Mouse (Mus musculus): ENCODE results near the gene Igsf8. TPM values are rescaled to one million over a fixed set of nuclear protein-coding genes. Genes with fewer than 3 reads are reported as not detected.
A peak's percentile ranks its signal among the peaks of the same experiment; 100 is the strongest.
"Not testable (repeated sequence)": the region's sequence is repeated elsewhere in the genome, so short reads cannot be mapped to it uniquely, and the experiment has no call there.

Igsf8 gene
- 10 to 100 TPM in 1 of 2 experiments, 1 to 10 TPM in 1; 9.2 to 10.7 TPM for total RNA-seq (2021)
- long read RNA-seq, experiment 1, transcript Igsf8-201 (7 exons, 2,278 nt) = major isoform, 9 of 27 reads
- long read RNA-seq, experiment 1, partial matches to known transcripts = 0 of 27 reads
- long read RNA-seq, experiment 1, other reads (novel, unspliced or antisense) = 18 of 27 reads
- long read RNA-seq, experiment 2, transcript Igsf8-201 (7 exons, 2,278 nt) = major isoform, 11 of 47 reads
- long read RNA-seq, experiment 2, partial matches to known transcripts = 3 of 47 reads
- long read RNA-seq, experiment 2, other reads (novel, unspliced or antisense) = 33 of 47 reads

DNA sequence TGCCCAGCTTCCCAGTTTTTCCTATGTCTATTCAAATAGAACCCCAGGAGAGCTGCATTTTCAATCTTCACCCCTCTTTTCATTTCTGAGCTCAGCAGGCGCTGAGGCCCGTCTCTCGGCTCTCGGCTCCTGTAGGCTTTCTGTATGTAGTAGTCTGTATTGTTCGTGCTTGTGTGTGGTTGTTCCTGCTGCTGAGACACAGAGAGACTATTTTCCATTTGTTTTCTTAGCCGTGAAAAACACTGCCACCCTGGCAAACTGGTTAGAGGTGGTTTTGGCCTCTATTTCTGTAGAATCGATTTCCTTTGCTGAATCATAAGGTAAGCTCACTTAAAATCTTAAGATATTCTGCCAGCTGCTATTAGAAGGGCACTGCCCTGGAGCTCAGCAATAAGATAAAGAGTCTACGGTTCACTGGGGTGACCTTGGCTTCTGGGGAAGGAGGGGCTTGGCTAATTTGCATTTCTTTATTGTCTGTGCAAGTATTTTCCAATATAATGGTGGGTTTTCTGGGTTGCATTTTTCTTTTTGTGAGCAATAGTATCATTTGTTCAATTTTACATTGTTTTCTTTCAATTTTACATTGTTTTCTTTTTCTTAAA lies at the start of gene Igsf8:
TSS of gene Igsf8 (plus strand) at position 165 of the 602 bp plus-strand sequence.
- DNase-seq = no peak

DNA sequence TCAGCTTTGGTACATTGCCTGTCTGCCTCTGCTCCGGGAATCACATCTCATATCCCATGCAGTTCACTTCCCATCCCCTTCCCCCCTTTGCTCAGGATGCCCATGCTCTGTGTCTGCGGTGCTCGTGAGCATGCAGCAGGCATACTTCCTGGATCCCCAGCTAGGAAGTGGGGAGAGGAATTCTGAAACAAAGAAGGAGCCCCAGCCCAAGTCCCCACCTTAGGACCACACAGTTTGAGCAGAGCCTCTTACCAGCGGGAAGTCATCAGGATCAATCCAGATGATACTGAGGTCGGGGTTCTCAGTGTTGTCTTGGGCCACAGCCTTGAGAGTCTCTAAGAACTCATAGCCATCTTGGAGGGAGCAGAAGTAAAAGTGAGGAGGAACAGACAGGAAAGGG lies 48.7 kb upstream of the Igsf8 start:
- no peak for DNase-seq

DNA sequence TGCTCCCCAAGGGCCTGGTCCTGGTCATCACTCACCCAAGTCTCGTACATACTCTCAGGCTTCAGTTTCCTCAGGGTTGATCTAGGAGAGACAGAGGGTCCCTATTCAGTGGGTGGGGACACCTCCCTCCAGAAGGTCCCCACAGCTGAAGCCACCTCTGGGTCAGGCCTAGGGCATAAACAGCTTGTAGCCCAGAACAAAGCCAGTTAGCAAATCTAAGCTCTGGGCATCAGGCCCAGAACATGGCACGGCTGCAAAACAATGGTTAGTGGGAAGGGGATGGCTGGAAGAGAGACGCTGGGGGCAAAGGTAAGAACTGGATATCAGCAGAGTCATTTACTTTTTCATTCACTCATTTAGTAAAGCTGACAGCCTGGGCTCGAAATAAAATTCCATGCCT lies 47.7 kb upstream of the Igsf8 start:
- no peak for DNase-seq

DNA sequence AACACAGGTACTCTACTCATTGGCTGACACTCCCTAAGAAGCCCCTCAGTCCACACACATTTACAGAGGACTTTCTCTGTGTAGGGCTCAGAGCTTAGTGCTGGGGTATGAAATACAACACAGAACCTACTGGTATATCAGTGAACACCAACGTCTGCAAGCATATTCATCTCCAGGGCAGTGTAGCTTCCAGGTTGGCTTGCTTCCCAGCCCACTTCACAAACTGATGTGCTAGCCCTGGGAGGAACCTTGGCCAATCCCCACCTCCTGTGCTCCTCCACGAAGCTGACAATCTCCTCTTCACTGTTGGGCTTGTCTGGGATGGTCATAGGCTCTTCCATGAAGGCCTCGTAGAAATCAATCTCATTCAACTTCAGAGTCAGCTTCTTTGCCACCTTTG lies 46.7 kb upstream of the Igsf8 start:
- no peak for DNase-seq

DNA sequence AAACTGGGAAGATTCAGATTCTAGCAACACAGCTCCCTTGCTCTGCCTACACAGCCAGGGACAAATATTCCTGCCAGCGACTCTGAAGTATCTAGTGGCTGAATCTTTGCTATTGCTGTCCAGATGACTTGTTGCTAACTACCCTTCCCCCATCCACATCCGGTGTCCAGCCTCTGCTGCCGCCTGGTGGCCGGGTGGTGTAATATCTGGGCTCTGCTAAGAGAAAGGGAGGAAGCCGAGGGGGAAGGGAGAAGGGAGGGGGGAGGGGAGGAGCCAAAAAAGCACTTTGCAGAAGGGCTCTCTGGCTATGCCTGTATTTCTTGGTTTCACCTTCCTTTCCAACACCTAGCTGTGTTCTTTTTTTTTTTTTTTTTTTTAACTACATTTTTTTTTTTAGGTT lies 44.3 kb upstream of the Igsf8 start:
- peak; percentile 96 for DNase-seq

DNA sequence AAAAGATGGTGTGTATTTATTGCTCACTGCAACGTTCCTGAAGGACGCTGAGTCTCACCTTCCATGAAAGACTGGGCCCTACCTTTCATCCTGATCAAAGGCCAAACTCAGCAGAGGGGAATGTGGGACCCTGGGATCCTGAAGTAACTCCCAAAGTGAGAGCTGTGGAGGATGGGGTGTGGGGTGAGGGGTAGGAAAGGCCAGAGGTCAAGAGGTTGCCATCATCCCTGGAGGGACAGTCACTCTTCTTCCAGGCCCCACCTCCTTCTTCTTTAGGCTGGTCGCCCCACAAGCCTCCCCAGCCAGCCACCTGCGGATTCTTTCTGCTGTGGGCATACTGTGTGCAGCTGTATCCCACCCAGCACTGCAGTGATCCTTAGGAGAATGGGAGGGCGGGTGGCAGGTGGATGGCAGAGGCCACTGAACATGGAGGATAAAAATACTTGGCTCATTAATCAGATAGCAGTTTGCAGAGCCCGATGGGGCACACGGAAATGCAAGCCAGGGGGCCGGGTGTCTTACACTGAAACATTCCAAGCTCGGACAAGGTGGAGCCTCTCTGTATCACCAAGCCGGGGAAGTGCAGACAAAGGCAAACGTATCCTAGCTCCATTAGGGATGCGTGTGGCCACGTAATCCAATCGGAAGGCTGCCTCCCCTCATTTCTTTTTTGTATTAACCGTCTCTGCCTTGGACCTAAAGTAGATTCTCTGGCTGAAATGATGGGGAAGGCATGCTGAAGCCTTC lies 43.1 kb upstream of the Igsf8 start:
- DNase-seq = no peak

DNA sequence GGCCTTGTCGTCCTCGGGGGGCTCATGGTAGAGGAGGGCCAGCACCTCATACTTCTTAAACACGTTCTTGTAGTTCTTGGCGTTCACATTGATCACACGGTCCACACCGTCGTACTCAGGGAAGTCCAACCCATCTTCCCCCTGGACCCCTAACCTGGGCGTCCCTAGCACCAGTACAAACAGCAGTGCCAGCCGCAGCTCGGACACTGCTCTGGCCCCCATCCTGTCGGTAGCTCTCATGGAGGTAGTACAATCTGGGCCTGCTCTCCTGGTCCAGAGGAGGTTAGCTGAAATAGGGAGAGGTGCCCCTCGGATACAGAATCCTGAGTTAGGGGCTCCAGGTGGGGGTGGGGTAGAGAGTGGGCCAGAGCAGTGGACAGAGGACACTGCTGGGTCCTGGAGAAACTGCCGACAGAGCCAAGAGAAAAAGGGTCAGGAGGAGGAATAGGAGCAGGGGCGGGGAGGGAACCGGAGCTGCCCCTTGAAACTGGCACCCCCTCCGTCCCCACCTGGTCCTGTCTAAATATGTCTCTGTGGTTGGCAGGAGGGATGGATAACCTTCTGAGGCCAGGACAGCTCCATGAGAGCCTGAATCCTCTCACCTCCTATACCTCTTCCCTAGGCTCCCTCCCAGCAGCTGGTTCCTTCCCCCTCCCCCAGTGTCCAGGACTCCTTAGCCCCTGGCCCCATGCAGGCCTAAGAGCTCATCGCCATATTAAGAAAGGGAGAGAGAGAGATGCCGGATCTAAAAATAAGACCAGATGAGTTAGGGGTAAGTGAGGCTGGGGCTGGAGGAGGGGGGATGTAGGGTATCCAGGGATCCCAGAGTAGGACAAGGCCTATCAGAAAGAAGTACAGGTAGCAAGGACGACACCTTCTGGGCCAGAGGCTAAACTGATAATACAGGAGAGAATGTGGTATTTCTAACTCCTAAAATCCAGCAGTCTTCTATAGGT lies 41.7 kb upstream of the Igsf8 start, which contains the start of gene Casq1:
TSS of gene Casq1 (minus strand) at position 418 of the 956 bp plus-strand sequence.
- peak; percentile 84 for DNase-seq

DNA sequence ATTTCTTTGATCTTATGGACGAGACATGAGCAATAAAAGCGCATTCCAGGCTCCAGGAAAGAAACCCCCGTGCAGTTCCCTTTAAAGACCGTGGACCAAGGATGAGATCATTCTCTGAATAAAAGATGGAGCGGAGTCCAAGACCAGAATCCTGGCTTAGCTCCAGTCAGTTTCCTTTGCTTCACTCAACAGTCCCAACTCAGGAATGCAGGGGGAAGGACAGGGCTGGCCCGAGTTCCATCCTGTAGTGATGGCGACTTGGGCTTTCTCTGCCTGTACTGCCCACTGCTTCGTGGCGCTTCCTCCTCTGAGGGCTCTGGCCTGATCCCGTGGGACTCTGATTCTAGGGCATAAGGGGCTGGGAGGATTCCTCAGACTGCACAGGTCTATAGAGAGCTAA lies 41.0 kb upstream of the Igsf8 start:
- peak; percentile 83 for DNase-seq

DNA sequence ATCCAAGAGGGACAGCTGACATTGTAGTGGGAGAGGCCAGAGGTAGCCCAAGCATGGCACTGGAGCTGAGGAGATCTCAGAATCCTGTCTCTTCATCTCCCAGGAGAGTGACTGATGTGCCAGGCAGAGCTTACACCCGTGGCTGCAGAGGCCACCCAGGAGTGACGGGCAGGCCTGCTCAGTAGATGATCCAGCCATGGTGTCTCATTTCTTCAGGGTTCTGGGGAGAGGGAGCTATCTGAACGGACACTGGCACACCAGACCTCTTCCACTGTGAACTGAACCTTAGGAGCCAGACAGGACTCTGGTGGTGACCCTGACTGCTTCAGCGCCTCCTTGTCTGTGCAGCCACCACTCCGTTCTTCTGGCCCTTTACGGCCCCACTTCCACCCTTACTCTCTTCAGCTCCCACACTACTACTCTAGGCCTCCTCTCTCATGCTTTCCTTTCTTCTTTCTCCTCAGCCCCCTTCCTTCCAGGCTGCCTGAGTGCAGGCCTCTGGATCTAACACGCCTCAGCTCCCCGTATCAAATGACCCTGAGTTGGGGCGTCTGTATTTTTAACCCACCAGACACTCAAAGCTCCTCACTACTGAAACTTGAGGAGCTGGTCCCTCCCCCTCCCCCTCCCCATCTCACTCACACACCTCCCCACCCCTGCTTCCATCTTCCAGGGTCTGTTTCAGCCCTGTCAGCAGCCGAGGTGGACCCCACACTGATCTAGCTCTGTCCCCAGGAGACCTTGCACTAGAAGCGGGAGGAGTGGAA lies 40.0 kb upstream of the Igsf8 start:
- DNase-seq = peak; percentile 71

DNA sequence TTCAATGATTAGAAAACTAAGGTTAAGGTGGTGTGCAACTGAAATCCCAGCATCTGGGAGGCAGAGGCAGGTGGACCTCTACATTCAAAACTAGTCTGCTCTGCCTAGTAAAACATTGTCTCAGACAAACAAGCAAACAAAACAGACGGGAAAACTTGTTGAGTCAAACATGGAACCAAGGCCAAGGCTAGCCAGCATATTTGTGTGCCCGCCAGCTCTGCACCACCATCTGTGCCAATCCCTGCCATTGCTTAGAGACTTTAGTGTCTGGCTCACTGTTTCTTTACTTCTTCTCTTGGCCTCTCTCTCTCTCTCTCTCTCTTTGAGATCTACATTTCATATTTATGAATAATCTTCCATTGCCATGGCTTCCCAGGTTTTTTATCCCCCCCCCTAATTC lies 33.2 kb upstream of the Igsf8 start:
- DNase-seq = no peak

DNA sequence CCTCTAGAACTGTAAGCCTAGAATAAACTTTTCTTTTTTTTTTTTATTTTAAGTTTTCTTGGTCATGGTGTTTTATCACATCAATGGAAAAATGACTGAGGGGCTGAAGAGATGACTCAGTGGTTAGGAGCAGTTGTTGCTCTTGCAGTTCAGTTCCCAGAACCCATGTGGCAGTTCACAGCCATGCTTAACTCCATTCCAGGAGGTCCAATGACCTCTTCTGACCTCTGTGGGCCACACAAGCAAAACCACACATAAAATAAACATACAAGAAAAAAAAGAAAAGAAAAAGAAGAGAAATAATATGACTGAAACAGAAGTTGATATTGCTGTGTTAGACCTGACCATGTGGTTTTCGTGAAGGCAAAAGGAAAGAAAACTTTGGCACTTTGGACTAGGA lies 32.2 kb upstream of the Igsf8 start:
- DNase-seq = no peak

DNA sequence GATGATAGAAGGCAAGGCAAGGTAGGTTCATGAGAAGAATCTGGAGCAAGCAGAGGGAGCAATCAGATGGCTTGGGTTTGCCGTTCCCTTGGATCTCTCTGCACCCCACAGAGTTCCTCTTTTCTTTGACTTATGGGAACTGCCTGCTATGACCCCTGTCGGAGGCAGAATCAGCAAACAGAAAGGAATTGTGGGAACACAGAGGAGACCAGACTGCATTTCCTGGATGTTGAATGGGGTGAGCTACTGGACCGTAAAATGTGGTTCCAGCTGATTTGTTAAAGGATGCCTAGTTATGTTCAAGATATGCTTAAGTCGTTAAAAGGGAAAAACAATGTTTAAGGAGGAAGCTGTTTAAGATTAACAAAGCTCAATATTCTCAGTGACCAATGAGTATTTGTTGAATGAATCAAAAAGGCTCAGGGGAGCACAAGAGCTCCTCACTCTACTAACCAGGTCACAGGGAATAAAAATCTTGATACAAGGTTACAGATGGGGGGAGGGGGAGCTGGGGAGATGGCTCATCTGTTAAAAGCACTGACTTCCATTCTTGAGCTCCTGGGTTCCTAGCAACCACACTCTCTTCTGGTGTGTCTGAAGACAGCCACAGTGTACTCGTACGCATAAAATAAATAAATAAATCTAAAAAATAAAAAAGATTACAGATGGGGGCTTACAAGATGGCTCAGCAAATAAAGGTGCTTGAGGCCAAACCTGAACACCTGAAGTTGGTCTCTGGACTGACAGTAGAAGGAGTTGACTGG lies 20.3 kb upstream of the Igsf8 start:
- DNase-seq = no peak

DNA sequence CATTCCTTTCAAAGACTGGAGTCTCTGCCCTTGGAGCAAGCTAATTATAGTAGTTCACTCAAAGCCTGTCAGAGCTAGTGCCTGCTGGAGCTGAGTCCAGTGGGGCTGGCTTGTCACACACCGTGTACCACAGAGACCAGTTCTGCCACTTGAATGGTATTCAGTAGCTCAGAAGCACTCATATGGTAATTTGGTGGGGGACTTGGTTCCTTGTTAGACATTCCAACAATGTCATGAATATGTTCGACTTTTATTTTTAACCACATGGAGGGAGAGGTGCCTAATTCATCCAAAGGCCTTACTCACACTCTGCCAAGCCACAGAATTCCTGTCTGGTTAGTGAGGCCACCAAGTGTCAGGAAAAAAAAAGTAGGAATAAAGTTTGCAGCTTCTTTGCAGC lies 19.0 kb upstream of the Igsf8 start:
- peak; percentile 58 for DNase-seq

DNA sequence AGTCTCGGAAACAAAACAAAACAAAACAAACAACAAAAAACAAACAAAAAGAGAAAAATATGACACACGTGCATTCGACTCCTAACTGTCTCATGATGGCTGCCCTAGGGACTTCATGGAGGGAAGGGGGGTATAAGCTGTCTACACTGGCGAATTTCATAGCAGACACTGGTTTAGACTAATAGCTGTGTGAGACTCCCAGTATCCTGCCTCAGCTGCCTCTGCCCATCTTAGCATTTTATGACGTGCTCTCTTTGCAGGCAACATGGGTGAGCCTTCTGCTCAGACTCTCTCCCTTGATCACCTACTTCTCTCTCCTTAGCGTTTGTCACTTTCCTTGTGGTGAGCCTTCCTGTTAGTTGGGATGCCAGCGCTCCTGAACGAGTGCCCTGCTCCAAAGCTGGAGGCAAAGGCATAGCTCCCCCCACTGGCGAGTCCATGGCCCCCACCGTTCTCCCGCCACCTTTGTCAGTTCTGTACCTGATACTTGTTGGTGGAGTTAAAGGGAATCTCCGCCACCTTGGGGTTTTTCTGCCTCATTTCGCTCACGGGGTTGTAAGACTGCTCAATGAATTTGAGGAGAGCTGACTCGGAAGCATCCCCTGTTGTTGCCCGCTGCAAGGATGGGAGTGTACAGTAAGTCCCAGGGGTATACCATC lies 17.8 kb upstream of the Igsf8 start:
- peak; percentile 61 for DNase-seq

DNA sequence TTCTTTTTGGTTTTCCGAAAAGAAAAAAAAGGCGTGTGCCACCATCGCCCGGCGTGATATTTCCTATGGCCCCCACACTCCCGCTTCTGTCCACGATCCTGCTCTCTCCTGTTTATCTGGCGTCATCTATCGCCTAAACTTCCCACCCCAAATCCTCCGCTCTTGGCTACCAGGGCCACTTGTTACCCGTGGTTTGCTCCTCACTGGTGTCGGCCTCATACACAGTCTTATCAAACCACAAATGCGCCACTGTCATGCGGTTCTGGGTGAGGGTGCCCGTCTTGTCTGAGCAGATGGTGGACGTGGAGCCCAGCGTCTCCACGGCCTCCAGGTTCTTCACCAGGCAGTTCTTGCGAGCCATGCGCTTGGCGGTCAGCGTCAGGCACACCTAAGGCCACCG lies 16.8 kb upstream of the Igsf8 start:
- DNase-seq = not testable (repeated sequence)

DNA sequence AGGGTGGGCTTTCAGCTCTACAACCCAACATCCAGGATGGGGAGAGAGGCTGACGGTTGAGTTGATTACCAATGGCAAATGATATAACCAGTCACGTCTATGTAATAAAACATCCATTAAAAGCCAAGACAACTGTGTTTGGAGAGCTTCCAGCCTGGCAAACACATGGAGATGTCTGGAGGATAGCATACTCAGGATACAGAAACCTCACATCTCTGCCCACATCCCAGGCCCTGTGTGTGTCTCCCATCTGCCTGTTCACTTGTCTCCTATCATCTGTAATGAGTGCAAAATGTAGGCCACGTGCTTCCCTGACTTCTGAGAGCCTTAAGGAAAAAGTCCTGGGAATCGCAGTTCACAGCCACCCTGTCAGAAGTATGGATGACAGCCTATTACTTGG lies 14.2 kb upstream of the Igsf8 start:
- DNase-seq = no peak

DNA sequence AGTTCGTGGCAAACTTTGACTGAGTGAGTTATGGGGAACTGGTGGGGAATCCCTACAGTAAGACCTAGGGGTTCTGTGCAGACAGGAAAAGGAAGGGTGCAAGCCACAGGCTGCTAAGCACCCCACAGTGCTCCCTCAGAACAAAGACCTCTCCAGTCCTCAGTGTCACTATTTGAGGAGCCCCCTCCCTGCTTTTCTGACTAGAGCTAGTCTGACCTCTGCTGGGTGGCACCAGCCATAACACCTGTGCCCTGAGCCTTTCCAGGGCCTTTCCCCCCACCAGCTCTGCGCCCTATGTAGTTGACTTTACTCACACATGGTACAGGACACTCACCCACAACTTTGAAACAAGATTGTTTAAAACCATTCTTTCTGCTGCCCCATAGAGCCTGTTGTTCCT lies 13.8 kb upstream of the Igsf8 start:
- peak; percentile 27 for DNase-seq

DNA sequence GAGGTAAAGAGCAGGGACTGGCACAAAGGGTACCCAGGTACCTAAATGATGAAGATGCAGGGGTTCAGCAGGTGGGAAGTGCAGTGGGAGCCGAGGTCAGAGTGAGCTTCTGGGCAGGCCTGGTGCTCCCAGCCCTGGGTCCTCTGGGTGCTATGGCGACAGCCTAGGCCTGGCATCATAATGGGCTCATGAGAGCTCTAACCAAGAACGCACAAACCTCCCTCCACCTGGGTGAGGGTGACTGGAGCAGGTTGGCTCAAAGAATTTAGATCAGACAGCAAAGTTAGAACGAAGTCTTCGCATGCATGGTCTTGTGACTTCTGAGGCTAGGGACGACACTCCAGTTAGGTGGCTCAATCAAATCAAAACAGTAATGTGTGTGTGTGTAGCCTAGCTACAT lies 3.1 kb upstream of the Igsf8 start, which contains the start of gene Atp1a4:
TSS of gene Atp1a4 (minus strand) at position 101 of the 400 bp plus-strand sequence.
- DNase-seq = no peak

DNA sequence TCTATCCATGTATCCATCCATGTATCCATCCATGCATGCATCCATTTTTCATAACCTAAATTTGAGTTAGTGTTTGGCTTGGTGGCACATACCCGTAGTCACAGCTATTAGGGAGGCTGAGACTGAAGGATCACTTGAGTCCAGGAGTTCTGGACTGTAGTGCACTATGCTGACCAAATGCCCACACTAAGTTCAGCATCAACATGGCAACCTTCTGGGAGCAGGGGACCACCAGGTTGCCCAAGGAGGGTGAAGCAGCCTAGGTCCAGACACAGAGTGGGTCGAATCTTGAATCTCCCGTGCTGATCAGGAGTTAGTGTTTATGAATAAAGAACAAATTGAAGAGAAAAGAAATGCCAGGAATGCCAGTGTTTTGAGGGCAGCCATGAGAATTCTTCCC lies 9.8 kb downstream of the Igsf8 start:
- DNase-seq = no peak

DNA sequence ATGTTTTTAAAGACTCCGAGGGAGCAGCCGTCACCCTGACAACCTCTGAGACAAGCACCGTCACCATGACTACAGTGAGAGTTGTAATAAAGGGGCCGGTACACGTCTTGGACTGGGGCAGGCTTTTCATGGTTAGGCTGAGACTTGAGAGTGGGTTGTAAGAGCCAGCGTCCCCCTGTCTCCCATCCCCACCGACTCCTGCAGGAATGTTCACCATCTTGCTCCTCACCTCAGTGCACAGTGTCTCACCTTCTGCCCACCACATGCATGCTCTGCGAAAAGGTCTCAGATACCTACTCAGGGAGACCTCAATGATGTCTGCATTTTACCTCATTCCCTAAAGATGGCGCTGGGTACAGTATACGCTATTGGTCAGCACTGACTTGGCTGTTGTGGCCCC lies 10.3 kb downstream of the Igsf8 start:
- DNase-seq = no peak

All from gastrocnemius, postnatal 25 days (tissue).